Mouse (Mus musculus): ENCODE measurements around the gene Apoa1. TPM values are rescaled to one million over a fixed set of nuclear protein-coding genes. Genes with fewer than 3 reads are reported as not detected.
A peak's percentile ranks its signal among the peaks of the same experiment; 100 is the strongest.

Apoa1 gene
- total RNA-seq, 4 experiments from 2014 or later = 0.36 to 0.43 (median 0.37) TPM; not detected in 1

GRCm38 (mm10) chr9:46215338-46216322 lies 12.8 kb upstream of the Apoa1 start:
- no peak for DNase-seq (ENCODE audit: low spot score in 2 of 2)

- no peak for DNase-seq (ENCODE audit: low spot score in 2 of 2)
These were observed 11.5 kb upstream of the Apoa1 start for GRCm38 (mm10) chr9:46216744-46217470.

- no peak for DNase-seq (ENCODE audit: low spot score in 2 of 2)
These were observed 10.2 kb upstream of the Apoa1 start for GRCm38 (mm10) chr9:46218176-46218575.

- DNase-seq (ENCODE audit: low spot score in 2 of 2) = no peak
These were observed 5.3 kb upstream of the Apoa1 start for GRCm38 (mm10) chr9:46223090-46223489.

- DNase-seq (ENCODE audit: low spot score in 2 of 2) = no peak
These were observed 4.3 kb upstream of the Apoa1 start for GRCm38 (mm10) chr9:46224101-46224500.

GRCm38 (mm10) chr9:46224945-46225660 lies 3.3 kb upstream of the Apoa1 start:
- no peak for DNase-seq (ENCODE audit: low spot score in 2 of 2)

- no peak for DNase-seq (ENCODE audit: low spot score in 2 of 2)
These were observed 1.2 kb upstream of the Apoa1 start for GRCm38 (mm10) chr9:46227064-46227614.

- DNase-seq (ENCODE audit: low spot score in 2 of 2) = peak; percentile 75 to 90
These were observed 1.4 kb downstream of the Apoa1 start for GRCm38 (mm10) chr9:46229573-46230449.

- no peak for DNase-seq (ENCODE audit: low spot score in 2 of 2)
These were observed 2.1 kb downstream of the Apoa1 start for GRCm38 (mm10) chr9:46230450-46230975.

- no peak for DNase-seq (ENCODE audit: low spot score in 2 of 2)
These were observed 6.8 kb downstream of the Apoa1 start for GRCm38 (mm10) chr9:46235196-46235595.

- no peak for DNase-seq (ENCODE audit: low spot score in 2 of 2)
These were observed 7.0 kb downstream of the Apoa1 start, which contains the start of gene Apoc3 for GRCm38 (mm10) chr9:46235596-46235648. Gene Apoc3, minus strand, starts transcription at chr9:46235636.

- no peak for DNase-seq (ENCODE audit: low spot score in 2 of 2)
These were observed 7.3 kb downstream of the Apoa1 start for GRCm38 (mm10) chr9:46235649-46236048.

- DNase-seq (ENCODE audit: low spot score in 2 of 2) = no peak
These were observed 10.5 kb downstream of the Apoa1 start for GRCm38 (mm10) chr9:46238850-46239249.

- no peak for DNase-seq (ENCODE audit: low spot score in 2 of 2)
These were observed 12.3 kb downstream of the Apoa1 start, which contains the start of gene Apoa4 for GRCm38 (mm10) chr9:46240526-46241153. Gene Apoa4, plus strand, starts transcription at chr9:46240696.

- DNase-seq (ENCODE audit: low spot score in 2 of 2) = no peak
These were observed 13.4 kb downstream of the Apoa1 start for GRCm38 (mm10) chr9:46241818-46242217.

- no peak for DNase-seq (ENCODE audit: low spot score in 2 of 2)
These were observed 14.7 kb downstream of the Apoa1 start for GRCm38 (mm10) chr9:46243122-46243521.

GRCm38 (mm10) chr9:46243584-46243983 lies 15.2 kb downstream of the Apoa1 start:
- no peak for DNase-seq (ENCODE audit: low spot score in 2 of 2)

- DNase-seq (ENCODE audit: low spot score in 2 of 2) = no peak
These were observed 18.5 kb downstream of the Apoa1 start for GRCm38 (mm10) chr9:46246752-46247324.

GRCm38 (mm10) chr9:46256177-46256576 lies 27.8 kb downstream of the Apoa1 start:
- DNase-seq (ENCODE audit: low spot score in 2 of 2) = no peak

Measured in left cerebral cortex, adult 8-10 months (tissue).